Mouse (Mus musculus) embryo, embryonic 11.5 days (tissue): Measurements from ENCODE around the gene Lrp8.

ENCODE experiments used
- DNase-seq: peaks from one replicate; pipeline ENCODE4 v3.0.0-alpha.2; 2012; ENCODE audit warnings: low read depth, low spot score

Lrp8 gene

DNA sequence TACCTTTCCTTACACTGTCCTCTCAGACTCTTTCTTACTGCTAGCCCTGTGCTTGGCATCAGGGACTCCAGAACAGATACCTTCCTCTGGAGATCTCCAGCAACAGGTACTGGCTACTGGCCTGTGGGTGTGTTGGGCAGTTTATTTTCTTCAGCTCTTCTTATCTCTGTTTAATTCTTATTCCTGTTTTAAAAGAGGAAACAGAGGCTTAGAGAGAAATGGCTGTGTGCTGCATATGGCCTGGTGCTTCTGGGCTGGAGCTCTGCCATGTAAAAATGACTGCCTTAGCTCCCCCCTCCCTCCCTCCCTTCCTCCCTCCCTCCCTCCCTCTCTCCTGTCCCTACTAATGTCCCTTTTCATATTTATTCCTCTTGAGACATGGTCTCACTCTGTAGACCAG is 6.6 kb downstream of the Lrp8 start:
- DNase-seq = no peak

DNA sequence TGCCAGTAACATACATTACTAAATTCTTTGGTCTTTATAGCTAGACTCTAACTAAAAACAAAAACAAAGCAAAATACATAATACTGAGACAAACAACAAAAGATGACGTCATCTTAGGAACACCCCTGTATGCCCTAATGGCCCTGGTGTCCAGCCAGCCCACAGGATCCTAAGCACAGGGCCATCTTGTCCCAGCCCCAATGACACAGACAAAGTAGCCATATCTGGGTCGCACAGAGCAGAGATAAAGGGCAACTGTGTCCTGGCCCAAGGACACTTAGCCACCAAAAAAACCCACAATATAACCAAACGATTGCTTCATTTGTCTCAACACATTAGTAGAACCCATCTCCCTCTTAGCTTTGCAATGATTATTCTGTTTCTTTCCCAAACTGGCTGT is 8.9 kb downstream of the Lrp8 start:
- no peak for DNase-seq

DNA sequence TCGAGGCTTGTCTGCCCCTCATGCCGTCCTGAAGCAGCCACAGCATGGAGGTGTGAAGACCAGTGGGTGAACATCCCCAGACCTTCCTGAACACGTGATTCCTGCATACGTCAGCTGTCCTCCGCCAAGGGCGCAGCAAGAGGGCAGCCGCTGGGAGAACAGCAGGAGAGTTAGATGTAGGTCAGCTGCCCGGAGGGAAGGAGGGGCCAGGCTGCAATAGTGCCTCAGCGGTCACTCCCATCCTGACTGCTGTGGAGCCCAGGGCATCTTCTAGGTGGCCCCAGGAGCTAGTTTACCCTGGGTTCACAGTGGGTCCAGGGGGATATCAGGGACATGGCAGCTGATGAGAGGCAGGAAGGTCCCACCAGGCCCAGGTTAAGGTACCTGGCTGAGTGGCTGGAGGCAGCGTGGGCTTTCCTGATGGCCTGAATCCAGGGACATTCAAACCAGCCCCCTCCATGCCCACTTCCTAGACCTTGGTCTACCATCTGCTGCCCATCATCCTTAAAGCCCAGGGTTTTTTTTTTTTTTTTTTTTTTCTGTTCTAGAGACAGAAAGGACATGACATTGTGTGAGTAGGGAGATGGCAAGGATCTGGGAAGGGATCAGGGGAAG is 9.8 kb downstream of the Lrp8 start:
- no peak for DNase-seq

DNA sequence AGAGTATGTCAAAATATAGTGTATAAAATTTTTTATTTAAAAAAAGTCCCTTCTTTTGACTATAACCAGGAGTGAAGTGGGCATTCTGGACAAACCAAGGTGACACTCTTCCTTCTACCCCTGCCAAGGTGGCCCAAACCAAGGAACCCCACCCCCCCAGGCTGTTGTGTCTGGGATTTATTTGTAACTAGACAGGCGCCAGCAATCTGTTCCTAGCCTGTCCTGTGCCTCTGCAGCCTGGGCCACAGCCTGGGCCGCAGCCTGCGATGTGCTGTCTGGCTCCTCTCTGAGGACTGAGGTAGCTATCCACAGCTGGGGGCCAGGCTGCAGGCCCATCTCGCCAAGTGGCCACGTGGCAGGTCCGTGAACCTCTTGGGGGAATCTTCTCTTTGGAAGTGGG is 10.3 kb downstream of the Lrp8 start:
- DNase-seq = no peak

DNA sequence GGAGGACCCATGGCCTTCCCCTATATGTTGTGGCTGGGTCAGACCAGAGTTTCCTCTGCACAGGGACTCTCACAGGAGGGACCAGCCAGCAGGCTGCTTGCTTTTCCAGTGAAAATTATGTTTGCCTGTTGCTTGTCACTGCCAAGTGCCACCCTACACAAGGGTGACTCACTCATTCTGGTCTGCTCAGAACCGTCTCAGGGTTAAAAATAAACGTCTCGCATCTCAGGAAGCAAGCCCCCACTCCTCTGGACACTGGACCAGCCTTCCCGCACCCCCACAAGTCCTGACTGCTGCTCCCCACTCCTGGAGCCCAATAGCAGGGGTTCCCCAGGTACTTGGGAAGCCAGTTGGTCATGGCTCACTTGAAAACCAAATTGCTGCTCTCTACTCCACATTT is 14.4 kb downstream of the Lrp8 start:
- DNase-seq = no peak

DNA sequence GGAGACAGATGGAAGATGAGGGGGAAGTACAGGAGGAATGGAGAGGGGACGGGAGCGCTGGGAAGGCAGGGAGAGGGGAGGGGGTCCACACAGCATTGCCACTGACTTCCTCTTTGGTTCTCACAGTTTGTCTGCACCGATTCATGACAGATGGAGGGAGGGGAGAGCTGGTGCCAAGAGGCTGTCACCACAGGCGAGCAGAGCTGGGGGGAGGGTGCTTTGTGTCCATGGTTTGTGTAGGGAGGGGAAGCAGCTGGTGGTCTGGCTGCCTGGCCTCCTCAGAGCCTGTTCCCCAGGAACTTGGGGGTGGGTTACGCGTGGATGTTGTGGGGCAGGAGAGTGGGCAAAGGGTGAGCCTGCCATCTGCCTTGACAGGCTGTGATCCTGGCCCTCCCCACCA is 15.4 kb downstream of the Lrp8 start:
- DNase-seq = no peak

DNA sequence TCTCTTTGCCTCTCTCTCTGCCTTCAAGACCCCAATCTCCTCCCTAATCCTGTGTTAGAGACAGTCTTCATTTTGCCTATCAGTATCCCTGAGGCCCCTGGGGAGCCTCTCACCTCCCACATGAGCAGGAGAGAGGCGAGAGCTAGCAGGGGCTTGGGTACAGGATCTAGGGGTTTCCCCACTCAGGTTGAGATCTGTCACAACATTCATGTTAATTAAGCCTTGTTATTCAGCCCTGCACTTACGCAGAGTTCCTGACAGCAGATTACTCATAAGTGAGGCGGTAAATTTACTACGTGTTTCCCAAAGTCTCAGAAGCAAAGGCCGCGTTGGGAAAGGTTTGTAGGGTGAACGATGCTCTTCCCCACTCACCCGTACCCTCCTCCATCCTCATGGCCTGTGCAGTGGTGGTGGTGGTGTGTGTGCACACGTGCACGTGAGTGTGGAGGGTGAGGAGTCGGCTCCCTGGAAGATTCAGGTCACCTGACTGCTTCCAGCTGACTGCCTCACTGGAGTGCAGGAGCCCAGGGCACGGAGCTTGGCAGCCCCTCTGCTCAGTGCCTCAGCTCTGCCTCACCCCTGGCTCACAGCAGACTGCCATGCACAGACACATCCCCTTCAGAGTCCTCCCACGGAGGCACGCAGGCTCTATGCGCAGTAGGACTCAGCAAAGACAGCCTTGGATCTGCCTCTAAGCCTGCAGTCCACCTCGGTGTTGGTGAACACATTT is 18.1 kb downstream of the Lrp8 start:
- DNase-seq = no peak

DNA sequence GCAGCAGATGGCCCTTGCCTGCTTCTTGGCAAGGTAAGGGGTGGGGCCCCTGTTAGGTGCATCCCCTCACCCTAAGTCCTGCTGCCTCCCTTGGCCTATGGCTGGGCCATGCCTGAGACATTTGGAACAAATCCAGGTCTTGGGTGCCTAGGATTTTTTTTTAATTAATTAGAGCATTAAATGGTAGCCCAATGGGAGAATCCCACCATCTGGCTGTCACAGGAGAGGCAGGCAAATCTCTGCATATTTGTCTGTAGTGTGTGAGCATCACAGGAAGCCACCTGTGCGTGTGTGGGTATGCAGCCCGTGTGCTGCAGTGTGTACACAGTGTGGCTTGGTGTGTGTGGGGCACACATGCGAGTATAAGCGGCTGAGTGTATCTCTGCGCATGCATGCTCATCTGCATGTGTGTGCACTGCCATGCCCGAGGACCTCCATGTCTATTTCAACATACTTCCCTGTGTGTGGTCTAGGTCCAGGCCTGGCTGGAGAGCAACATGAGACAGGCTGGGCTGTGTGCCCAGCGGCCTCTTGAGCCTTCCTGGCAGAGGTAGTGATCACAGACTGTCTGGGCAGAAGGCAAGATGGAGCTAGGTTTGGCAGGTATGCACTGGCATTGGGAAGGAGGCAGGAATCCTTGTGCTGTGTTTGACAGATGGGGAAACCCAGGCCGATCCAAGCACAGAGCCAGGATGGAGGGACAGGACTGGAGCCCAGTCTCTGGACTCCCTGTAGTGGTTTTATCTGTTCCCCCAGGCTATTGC is 19.0 kb downstream of the Lrp8 start:
- DNase-seq = no peak

DNA sequence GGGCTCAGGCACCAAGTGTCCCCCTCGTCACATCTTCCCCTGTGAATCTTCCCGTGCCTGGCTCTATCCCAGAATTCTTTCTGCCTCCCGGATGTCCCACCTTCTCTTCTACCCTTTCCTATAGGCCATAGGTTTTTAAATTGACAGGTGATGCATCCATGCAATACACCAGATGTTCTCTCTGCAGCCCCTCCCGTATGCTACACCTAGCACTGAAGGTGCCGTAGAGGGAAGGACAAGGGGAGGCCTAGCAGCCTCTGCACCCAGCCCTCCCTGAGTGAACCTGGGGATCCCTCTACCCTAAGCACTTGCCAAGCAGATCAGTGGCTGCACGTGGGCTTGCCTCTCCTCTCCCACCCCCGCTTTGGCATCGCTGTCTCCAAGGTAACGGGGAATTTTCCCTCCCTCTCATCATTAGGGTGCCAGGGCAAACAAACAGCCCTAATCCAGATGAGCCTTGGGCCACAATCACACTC is 20.9 kb downstream of the Lrp8 start:
- no peak for DNase-seq

DNA sequence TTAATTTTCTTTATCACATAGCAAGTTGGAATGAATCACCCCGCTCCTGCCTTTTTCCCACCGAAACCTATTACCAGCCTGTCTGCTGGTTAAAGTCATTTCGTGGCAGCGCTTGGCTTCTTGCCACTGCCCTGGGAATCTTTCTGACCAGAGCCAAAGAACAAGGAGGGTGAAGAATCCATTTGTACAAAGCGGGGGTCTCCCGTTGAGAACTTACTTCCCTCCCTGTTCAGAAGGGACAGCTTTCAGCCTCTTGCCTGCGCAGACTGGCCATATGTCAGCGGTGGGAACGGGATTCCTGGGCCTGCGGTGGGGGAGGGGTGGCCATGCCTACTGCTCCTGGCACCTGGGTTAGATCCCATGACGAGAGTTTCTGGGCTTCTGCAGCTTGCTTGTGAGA is 21.4 kb downstream of the Lrp8 start:
- no peak for DNase-seq

DNA sequence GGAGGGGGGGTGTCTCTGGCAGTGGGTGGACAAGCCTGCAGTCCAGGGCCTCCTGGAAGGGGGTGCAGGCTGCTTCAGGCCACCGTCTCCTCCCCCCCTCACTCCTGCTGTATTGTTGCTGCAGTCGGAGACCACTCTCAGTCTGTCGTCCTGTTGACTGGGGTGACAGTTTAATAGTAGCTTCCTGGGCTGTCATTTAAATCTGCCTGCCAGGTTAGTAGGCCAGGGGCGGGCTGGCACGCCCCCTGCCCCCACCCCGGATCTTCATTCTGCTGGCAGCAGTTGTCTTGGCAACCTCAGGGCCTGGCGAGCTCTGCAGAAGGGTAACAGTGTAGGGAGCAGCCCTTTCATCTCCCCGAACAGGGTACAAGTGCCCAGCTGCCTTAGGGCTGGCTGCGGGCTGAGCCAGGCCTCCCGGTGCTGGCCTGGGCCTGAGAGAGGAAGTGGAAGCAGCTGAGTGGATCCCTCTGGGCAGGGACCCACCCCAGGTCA is 26.7 kb downstream of the Lrp8 start:
- DNase-seq = no peak

DNA sequence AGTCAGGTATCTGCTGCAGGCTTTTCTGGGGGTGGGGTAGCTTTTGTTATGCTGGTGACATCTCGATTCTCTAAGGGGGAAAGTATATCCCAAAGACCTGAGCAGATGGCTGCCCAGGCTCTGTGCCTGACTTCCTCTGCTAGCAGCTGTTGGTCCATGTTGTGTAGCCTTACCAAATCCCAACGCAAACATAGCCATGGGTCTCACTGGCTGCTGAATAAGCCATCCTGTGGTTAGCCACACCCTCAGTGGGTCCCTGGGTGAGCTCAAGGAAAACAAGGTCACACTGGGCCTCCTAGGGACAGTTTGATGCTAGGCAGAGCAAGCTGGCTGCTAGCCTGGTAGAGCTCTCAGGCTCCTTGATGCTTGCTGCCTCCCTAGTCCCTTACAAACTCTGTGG is 27.6 kb downstream of the Lrp8 start:
- DNase-seq = no peak

DNA sequence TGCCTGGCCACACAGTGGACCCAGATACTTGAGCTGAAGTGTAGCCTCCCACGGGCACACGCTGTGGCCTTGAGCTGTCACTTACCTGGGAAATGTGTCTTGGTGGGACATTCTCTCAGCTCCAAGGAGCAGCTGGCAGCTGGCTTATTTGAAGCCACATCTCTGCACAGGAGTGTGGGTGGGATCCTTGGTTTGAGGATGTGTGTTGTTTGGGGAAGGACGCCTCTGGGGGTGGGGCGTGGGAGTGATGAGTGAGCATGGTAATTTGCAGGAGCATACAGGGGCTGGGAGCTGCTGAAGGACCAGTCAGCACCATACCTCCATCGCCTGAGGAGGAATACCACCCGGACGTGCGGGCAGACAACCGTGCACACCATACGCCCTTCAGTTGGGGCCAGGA is 28.1 kb downstream of the Lrp8 start:
- DNase-seq = no peak

DNA sequence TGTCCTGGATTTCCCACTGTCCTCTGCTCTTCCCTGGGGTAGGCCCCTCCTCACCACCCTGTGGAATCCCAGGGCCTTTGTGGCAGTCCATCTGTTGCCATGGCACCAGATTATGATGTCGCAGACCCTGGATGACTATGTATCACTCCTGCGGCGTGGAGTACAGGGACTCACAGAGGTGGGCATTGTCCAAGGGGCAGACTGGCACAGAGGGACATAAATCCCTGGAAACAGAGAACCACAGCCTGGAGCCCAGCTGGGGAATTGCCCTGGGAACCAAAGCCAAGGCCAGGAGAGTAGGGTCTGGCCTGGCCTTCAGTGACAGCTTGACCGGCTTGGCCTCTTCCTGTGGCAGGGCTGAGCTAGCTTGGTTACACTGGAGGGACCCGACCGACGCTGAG is 28.8 kb downstream of the Lrp8 start:
- no peak for DNase-seq

DNA sequence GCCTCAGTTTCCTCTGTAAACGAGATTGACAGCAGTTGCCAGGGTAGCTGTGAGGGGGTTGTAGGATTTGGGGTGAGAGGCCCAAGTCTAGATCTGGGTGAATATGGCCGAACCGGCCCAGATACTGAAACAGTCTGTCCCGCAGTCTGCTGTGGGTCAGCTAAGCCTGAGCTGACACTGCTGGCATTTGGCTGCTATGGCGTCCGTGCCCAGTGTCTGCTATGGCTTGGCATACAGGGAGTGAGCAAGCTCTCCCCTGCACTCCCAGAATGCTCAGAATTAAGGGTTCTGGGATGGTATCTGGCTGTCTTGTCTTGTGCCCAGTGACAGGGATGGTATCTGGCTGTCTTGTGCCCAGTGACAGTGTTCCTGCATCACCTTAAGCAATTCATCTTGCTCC is 29.6 kb downstream of the Lrp8 start:
- DNase-seq = no peak

DNA sequence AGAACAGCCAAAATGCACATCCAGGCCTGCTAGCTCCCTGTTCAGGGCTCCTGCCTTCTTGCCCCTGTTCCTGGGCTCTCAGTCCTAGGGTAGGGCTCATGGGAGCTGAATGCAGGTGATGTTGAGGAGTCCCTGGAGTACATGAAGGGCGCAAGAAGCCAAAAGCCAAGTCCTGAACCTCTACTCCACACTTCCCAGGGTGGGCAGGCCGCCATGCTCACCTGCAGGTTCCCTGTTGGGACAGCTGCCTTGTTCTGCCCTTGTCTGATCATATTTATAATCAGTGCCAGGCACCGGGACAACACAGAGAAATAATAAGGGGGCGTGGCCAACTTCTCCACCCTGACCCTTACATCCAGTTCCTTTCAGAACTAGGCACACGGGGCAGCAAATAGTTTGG is 31.5 kb downstream of the Lrp8 start:
- DNase-seq = no peak

DNA sequence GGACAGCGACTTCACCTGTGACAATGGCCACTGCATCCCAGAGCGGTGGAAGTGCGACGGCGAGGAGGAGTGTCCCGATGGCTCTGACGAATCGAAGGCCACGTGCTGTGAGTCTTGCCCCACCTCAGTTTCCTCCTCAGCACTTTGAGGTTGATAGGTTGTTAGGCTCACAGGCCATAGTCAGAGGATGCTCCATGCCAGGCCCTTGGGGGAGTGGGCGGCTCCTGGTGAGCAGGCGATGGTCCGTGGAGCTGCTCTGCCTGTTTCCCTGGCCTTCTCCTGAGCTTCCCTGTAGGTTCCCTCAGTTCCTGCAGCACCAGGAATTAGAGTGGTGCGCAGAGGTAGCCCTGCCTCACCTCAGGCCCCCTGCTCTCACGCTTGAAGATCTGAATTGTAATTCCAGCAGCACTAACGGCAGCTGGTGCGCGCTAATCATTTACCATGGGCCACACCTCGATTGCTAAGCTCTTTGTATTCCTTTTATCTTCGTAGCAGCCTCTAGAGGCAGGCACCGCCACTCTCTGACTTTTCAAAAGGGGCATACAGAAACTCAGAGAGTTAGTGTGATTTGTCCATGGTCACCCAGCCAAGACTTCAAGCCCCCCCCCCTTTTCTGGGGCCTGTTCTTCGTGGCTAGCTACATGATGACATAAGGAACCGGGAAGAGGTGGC is 32.7 kb downstream of the Lrp8 start:
- no peak for DNase-seq

DNA sequence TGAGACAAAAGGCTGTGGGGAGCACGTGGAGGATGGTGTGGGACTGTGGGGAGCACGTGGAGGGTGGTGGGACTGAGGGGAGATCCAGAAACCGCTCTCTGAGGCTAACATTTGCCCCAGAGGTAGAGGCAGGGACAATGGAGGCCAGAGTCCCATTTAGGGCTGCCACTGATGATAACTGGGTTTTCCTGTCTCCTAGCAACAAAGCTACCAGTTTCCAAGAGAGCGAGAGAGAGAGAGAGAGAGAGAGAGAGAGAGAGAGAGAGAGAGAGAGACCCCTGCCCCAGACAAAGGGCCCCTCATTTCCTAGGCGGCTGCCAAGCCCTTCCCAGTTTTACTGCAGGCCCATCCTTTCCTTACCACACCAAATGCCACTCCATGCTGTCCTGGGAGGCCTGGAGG is 33.4 kb downstream of the Lrp8 start:
- no peak for DNase-seq

DNA sequence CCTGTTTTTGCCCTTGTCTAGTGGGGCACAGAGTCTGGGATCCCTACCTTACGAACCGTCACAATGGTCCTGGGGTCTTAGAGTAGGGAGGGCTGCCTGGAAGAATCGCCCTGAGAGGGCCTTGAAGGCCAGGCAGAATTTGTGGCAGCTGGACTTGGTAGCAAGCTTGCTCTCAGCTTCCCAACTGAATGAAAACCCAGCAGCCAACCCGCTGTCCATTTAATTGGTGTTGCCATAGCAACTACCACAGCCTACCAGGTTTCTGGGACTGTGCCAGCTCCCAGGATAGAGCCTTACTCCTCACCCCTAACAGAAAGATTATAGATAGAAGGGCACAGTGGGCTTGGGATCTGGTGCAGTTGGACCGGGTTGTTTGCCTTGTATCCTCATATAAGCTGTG is 34.7 kb downstream of the Lrp8 start:
- DNase-seq = no peak

DNA sequence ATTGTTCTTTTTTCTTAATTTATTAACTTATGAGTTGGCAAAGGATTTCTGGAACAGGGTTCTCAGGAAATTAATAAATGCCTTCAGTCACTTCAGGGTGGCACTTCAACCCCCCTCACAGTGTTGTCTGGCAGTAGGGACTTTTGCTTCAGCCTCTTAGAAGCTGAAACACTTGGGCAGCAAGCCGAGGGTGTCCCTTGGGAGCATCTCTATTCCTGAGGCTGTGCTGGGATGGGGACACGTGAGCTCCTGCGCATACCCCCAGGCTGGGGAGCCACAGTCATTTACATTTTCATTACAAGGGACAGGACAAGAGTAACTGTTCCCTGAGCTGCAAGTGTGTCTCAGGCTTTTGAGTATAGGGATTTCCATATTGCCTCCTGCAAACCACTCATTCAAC is 35.8 kb downstream of the Lrp8 start:
- DNase-seq = no peak

DNA sequence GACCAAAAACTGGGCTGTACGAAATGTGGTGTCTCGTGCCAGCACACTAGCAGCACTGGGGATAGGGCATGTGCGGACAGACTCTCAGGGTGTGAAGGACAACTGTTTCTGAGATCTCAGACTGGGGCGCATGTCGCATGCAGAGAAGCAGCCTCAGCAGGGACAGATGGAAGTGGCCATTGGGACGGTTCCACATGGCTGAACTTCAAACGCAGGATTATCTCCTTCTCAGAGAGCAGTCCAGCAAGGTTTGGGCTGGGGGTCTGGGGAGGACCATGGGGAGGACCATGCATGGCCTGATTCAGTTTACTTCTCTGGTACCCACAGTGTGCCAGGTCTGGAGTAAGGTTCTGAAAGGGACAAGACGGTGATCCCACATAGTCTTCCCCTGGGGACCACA is 41.6 kb downstream of the Lrp8 start:
- DNase-seq = no peak

DNA sequence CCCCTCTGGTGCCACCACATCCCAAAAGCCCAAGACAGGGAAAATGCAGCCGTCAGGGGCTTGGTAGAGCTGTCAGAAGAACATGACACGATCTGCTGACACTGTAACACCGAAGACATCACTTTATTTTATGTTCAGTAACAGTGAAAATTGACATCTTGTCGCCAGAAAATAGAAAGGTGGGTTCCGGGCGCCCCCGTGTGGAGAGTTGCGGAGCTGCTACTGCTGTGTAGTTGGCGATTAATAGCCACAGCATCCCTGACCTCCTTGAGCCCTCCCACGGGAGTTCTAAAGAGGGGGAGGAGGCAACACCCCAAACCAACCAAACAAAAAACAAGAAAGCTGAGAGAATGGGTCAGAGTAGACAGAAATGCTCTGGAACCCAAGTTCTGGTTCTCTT is 42.9 kb downstream of the Lrp8 start:
- peak; percentile 51 for DNase-seq
